Mouse (Mus musculus): ENCODE data around the gene Klk1b22. TPM values are rescaled to one million over a fixed set of nuclear protein-coding genes. Genes with fewer than 3 reads are reported as not detected.
"Not testable (repeated sequence)": the region's sequence is repeated elsewhere in the genome, so short reads cannot be mapped to it uniquely, and the experiment has no call there.

Gene Klk1b22
- not detected in 2 replicates for polyA plus RNA-seq (2015; fragmentation: Nextera tagmentation; extraction: Ambion mirVana)

DNA sequence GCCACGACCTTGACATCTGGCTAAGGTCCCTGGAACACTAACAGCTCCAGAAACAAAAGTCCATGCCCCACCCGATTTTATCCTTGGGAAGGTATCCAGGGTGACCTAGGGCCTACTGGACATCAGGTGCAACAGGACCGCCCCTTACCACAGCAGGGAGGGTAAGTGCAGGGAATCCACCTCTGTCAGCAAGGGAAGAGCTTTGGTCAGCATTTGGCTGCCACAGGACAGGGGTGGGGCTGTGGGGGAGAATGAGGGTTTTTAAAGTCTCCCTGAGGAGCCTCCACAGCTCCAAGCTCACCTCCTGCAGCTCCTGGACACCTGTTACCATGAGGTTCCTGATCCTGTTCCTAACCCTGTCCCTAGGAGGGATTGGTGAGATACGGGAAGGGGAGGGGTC, at the start of gene Klk1b22:
Klk1b22 (plus strand) TSS at position 301 of the 400 bp plus-strand sequence.
- Histone ChIP-seq H3K4me2 (replicated peaks; ENCODE audit: low read depth) (no peak within 1 kb of the TSS), H3K9me3 (ENCODE audit: control insufficient read depth) (no peaks in the 10 kb centered on the region), H3K27ac (ENCODE audit: low read depth, low read length) (no peak within 1 kb of the TSS), H3K36me3 (ENCODE audit: control insufficient read depth, insufficient read depth) (no peaks in the 10 kb centered on the region), H3K9ac (ENCODE audit: low read depth, low read length) (no peak within 1 kb of the TSS), H3K4me1 (replicated peaks; ENCODE audit: control insufficient read depth, insufficient read depth, low read length) (no peaks in the 10 kb centered on the region), H3K27me3 (replicated peaks; ENCODE audit: control insufficient read depth, insufficient read depth, low read length) (no peaks in the 10 kb centered on the region), H3K4me3 (ENCODE audit: low read depth, low read length) (no peak within 1 kb of the TSS)
- TF ChIP-seq CTCF (IDR thresholded peaks at IDR 0.05; ENCODE audit: low read depth), result no peak
- 63% methylated on average over 4 of the region's 4 CpGs for WGBS
- no peak for ATAC-seq

DNA sequence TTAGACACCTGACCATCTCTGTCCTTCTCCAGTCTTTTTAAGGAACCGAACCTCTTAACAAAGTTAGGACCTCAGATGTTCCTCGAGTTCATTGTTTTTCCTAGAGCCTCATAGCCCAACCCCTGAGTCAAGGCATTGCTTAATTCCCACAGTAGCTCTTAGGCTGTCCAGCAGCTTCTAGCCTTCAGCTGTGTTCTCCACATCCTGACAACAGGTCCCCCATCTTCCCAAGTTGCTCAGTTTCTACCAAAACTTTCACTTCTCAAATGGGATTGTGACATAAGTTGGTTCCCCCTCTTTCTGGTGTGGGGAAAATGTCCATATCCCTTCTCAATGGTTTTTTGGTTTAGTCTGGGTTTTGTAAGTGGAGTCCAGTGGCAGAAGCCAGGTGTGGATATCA, 40.4 kb upstream of the Klk1b22 start:
- Histone ChIP-seq H3K27ac (ENCODE audit: low read depth, low read length) (no peak overlapping the region), H3K36me3 (ENCODE audit: control insufficient read depth, insufficient read depth) (no peaks in the 10 kb centered on the region), H3K4me1 (replicated peaks; ENCODE audit: control insufficient read depth, insufficient read depth, low read length) (no peaks in the 10 kb centered on the region), H3K9ac (ENCODE audit: low read depth, low read length) (no peak overlapping the region), H3K4me2 (replicated peaks; ENCODE audit: low read depth) (no peak overlapping the region), H3K4me3 (ENCODE audit: low read depth, low read length) (no peak overlapping the region), H3K9me3 (ENCODE audit: control insufficient read depth) (no peaks in the 10 kb centered on the region), H3K27me3 (replicated peaks; ENCODE audit: control insufficient read depth, insufficient read depth, low read length) (no peaks in the 10 kb centered on the region)
- WGBS, result 85% methylated on average over 2 of the region's 2 CpGs
- no peak for TF ChIP-seq CTCF (IDR thresholded peaks at IDR 0.05; ENCODE audit: low read depth)
- ATAC-seq, result no peak

DNA sequence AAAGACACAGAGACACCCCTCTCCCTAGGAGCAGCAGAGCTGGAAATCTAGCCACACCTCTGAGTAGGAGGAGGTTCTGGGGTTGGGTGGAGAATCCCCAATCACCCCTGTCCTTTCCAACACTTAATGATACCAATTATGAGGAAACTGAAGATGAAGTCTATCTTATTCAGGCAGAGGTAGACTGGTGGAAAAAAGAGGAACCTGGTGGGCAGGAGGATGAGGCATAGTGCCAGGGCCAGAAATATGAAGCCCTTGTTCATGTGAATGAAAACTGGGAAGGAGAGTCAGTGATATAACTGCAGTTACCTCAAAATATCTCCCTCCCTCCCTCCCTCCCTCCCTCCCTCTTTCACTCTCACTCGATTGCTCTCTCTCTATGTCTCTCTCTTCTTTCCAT, 34.8 kb upstream of the Klk1b22 start:
- Histone ChIP-seq H3K27me3 (replicated peaks; ENCODE audit: control insufficient read depth, insufficient read depth, low read length) (no peaks in the 10 kb centered on the region), H3K27ac (ENCODE audit: low read depth, low read length) (no peak overlapping the region), H3K4me1 (replicated peaks; ENCODE audit: control insufficient read depth, insufficient read depth, low read length) (no peaks in the 10 kb centered on the region), H3K9me3 (ENCODE audit: control insufficient read depth) (no peaks in the 10 kb centered on the region), H3K9ac (ENCODE audit: low read depth, low read length) (no peak overlapping the region), H3K4me3 (ENCODE audit: low read depth, low read length) (no peak overlapping the region), H3K4me2 (replicated peaks; ENCODE audit: low read depth) (no peak overlapping the region), H3K36me3 (ENCODE audit: control insufficient read depth, insufficient read depth) (no peaks in the 10 kb centered on the region)
- TF ChIP-seq CTCF (IDR thresholded peaks at IDR 0.05; ENCODE audit: low read depth), result no peak
- 83% methylated on average over 1 of the region's 1 CpGs for WGBS
- ATAC-seq, result no peak

DNA sequence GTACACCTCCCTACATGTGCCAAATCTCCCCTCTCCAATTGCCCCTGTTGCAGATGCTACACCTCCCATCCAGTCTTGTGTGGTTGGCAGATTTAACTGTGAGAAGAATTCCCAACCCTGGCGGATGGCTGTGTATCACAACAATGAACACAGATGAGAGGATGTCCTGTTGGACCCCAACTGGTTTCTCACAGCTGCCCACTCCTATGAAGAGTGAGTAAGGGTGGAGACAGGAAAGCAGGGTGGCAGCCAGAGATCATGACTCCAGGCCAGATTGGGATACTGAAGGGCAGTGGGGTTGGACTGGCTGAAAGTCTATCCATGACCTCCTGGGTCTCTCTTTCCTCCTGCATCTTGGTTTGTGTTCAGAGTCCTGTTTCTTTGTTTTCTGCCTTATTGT, 16.4 kb upstream of the Klk1b22 start:
- 89% methylated on average over 1 of the region's 1 CpGs for WGBS
- no peak overlapping the region for H3K4me2 ChIP-seq (replicated peaks; ENCODE audit: low read depth)
- TF ChIP-seq CTCF (IDR thresholded peaks at IDR 0.05; ENCODE audit: low read depth), result no peak
- H3K4me1 ChIP-seq (replicated peaks; ENCODE audit: control insufficient read depth, insufficient read depth, low read length), result no peaks in the 10 kb centered on the region
- H3K4me3 ChIP-seq (ENCODE audit: low read depth, low read length), result no peak overlapping the region
- no peak overlapping the region for H3K9ac ChIP-seq (ENCODE audit: low read depth, low read length)
- H3K27ac ChIP-seq (ENCODE audit: low read depth, low read length), result no peak overlapping the region
- no peaks in the 10 kb centered on the region for H3K9me3 ChIP-seq (ENCODE audit: control insufficient read depth)
- no peak for ATAC-seq
- H3K36me3 ChIP-seq (ENCODE audit: control insufficient read depth, insufficient read depth), result no peaks in the 10 kb centered on the region
- H3K27me3 ChIP-seq (replicated peaks; ENCODE audit: control insufficient read depth, insufficient read depth, low read length), result no peaks in the 10 kb centered on the region

DNA sequence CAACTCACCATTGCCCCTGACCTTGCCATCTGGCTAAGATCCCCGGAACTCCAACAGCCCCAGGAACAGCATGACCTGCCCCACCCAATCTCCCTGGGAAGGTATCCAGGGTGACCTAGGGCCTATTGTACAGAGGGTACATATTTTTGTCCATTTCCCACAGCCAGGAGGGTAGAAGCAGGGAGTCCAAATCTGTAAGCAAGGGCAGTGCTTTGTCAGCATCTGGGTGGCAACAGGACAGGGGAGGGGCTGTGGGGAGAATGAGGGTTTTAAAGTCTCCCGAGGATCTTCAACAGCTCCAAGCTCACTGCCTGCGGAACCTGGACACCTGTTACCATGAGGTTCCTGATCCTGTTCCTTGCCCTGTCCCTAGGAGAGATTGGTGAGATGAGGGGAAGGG, 10.4 kb upstream of the Klk1b22 start, which contains the start of gene Klk1b21:
Klk1b21 (plus strand) TSS at position 301 of the 400 bp plus-strand sequence.
- not testable (repeated sequence) for H3K9me3 ChIP-seq (ENCODE audit: control insufficient read depth); H3K4me2 ChIP-seq (replicated peaks; ENCODE audit: low read depth); H3K4me1 ChIP-seq (replicated peaks; ENCODE audit: control insufficient read depth, insufficient read depth, low read length); ATAC-seq; H3K27me3 ChIP-seq (replicated peaks; ENCODE audit: control insufficient read depth, insufficient read depth, low read length); H3K36me3 ChIP-seq (ENCODE audit: control insufficient read depth, insufficient read depth); H3K4me3 ChIP-seq (ENCODE audit: low read depth, low read length); H3K27ac ChIP-seq (ENCODE audit: low read depth, low read length); H3K9ac ChIP-seq (ENCODE audit: low read depth, low read length)
- 68% methylated on average over 3 of the region's 3 CpGs for WGBS

DNA sequence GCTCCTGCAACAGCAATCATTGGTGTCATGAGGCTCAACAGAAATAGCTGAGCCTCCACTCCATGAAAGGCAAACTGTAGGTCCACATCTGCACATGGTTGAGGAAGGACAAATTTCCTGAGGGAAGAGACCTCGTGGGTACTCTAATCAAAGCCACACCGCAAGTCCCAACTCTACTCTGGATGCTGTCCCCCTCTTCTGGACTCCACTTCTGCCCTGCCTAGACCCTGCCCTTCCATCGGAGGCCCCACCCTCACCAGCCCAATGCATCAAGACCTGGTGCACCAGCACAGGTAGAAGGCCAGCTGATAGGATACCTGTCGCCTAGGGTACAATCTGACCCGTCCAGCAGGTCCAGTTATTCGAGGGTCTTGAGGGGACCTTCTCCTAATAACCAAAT, 11.0 kb downstream of the Klk1b22 start:
- H3K36me3 ChIP-seq (ENCODE audit: control insufficient read depth, insufficient read depth), result no peaks in the 10 kb centered on the region
- H3K9ac ChIP-seq (ENCODE audit: low read depth, low read length), result no peak overlapping the region
- H3K27me3 ChIP-seq (replicated peaks; ENCODE audit: control insufficient read depth, insufficient read depth, low read length), result no peaks in the 10 kb centered on the region
- H3K9me3 ChIP-seq (ENCODE audit: control insufficient read depth), result no peaks in the 10 kb centered on the region
- 87% methylated on average over 6 of the region's 6 CpGs for WGBS
- no peak overlapping the region for H3K27ac ChIP-seq (ENCODE audit: low read depth, low read length)
- ATAC-seq, result no peak
- no peak overlapping the region for H3K4me3 ChIP-seq (ENCODE audit: low read depth, low read length)
- H3K4me2 ChIP-seq (replicated peaks; ENCODE audit: low read depth), result no peak overlapping the region
- no peaks in the 10 kb centered on the region for H3K4me1 ChIP-seq (replicated peaks; ENCODE audit: control insufficient read depth, insufficient read depth, low read length)
- TF ChIP-seq CTCF (IDR thresholded peaks at IDR 0.05; ENCODE audit: low read depth), result no peak

DNA sequence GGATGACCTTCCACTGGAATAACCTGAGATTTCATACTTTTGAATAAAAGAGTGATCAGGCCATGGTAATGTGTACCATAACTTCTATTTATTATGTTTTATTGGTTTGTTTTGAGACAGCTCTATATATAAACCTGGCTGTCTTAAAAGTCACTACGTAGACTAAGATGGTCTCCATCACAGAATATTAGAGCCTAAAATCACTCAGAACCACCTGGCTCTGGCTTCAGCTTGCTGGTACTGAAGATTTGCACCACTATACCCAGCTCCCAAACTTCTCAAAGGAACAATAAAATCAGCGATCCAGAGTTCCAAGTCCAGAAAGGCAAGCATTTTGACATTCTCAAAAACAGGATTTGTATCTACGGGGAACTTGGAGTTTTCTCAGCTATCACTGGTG, 24.0 kb downstream of the Klk1b22 start, which contains the start of gene Klk1b16:
Klk1b16 (plus strand) TSS at position 301 of the 400 bp plus-strand sequence.
- Histone ChIP-seq H3K27ac (ENCODE audit: low read depth, low read length) (no peak within 1 kb of the TSS), H3K4me2 (replicated peaks; ENCODE audit: low read depth) (no peak within 1 kb of the TSS), H3K4me3 (ENCODE audit: low read depth, low read length) (no peak within 1 kb of the TSS), H3K9ac (ENCODE audit: low read depth, low read length) (no peak within 1 kb of the TSS), H3K9me3 (ENCODE audit: control insufficient read depth) (no peaks in the 10 kb centered on the region), H3K36me3 (ENCODE audit: control insufficient read depth, insufficient read depth) (no peaks in the 10 kb centered on the region), H3K27me3 (replicated peaks; ENCODE audit: control insufficient read depth, insufficient read depth, low read length) (no peaks in the 10 kb centered on the region), H3K4me1 (replicated peaks; ENCODE audit: control insufficient read depth, insufficient read depth, low read length) (no peaks in the 10 kb centered on the region)
- TF ChIP-seq CTCF (IDR thresholded peaks at IDR 0.05; ENCODE audit: low read depth), result no peak
- no peak for ATAC-seq
- WGBS, result 90% methylated on average over 3 of the region's 3 CpGs

Other genes with a start within 250 kb of the Klk1b22 start
- gene Klk4, start 231.5 kb upstream of the Klk1b22 start, polyA plus RNA-seq (2015; fragmentation: Nextera tagmentation; extraction: Ambion mirVana), result not detected in 2 replicates
- not detected in 2 replicates for gene Klk15, start 178.9 kb upstream of the Klk1b22 start, polyA plus RNA-seq (2015; fragmentation: Nextera tagmentation; extraction: Ambion mirVana)
- gene Klk1b8, start 162.0 kb upstream of the Klk1b22 start, polyA plus RNA-seq (2015; fragmentation: Nextera tagmentation; extraction: Ambion mirVana), result not detected in 2 replicates
- not detected in 2 replicates for gene Klk1b1, start 145.9 kb upstream of the Klk1b22 start, polyA plus RNA-seq (2015; fragmentation: Nextera tagmentation; extraction: Ambion mirVana)
- gene Klk1b9, start 136.6 kb upstream of the Klk1b22 start, polyA plus RNA-seq (2015; fragmentation: Nextera tagmentation; extraction: Ambion mirVana), result not detected in 2 replicates
- gene Klk1b11, start 116.8 kb upstream of the Klk1b22 start, polyA plus RNA-seq (2015; fragmentation: Nextera tagmentation; extraction: Ambion mirVana), result not detected in 2 replicates
- gene Klk1b26, start 100.5 kb upstream of the Klk1b22 start, polyA plus RNA-seq (2015; fragmentation: Nextera tagmentation; extraction: Ambion mirVana), result not detected in 2 replicates
- not detected in 2 replicates for gene Klk1b27, start 60.4 kb upstream of the Klk1b22 start, polyA plus RNA-seq (2015; fragmentation: Nextera tagmentation; extraction: Ambion mirVana)
- gene Klk1b21, start 10.3 kb upstream of the Klk1b22 start, polyA plus RNA-seq (2015; fragmentation: Nextera tagmentation; extraction: Ambion mirVana), result not detected in 2 replicates
- gene Klk1b16, start 24.1 kb downstream of the Klk1b22 start, polyA plus RNA-seq (2015; fragmentation: Nextera tagmentation; extraction: Ambion mirVana), result not detected in 2 replicates
- not detected in 2 replicates for gene Klk1b24, start 75.6 kb downstream of the Klk1b22 start, polyA plus RNA-seq (2015; fragmentation: Nextera tagmentation; extraction: Ambion mirVana)
- not detected in 2 replicates for gene Klk1b3, start 85.5 kb downstream of the Klk1b22 start, polyA plus RNA-seq (2015; fragmentation: Nextera tagmentation; extraction: Ambion mirVana)
- gene Klk1b4, start 94.8 kb downstream of the Klk1b22 start, polyA plus RNA-seq (2015; fragmentation: Nextera tagmentation; extraction: Ambion mirVana), result not detected in 2 replicates
- gene Klk1b5, start 103.3 kb downstream of the Klk1b22 start, polyA plus RNA-seq (2015; fragmentation: Nextera tagmentation; extraction: Ambion mirVana), result not detected in 2 replicates
- 23.0 and 35.6 TPM in 2 replicates for gene Klk1, start 112.7 kb downstream of the Klk1b22 start, polyA plus RNA-seq (2015; fragmentation: Nextera tagmentation; extraction: Ambion mirVana)
- not detected in 2 replicates for gene Gm36864, start 123.5 kb downstream of the Klk1b22 start, polyA plus RNA-seq (2015; fragmentation: Nextera tagmentation; extraction: Ambion mirVana)
- gene 1700028J19Rik, start 134.0 kb downstream of the Klk1b22 start, polyA plus RNA-seq (2015; fragmentation: Nextera tagmentation; extraction: Ambion mirVana), result 0.65 and 1.1 TPM in 2 replicates
- gene 2410002F23Rik, start 134.0 kb downstream of the Klk1b22 start, polyA plus RNA-seq (2015; fragmentation: Nextera tagmentation; extraction: Ambion mirVana), result 40.3 and 42.3 TPM in 2 replicates
- not detected in 2 replicates for gene Acp4, start 144.7 kb downstream of the Klk1b22 start, polyA plus RNA-seq (2015; fragmentation: Nextera tagmentation; extraction: Ambion mirVana)
- not detected in 2 replicates for gene Gm15517, start 148.8 kb downstream of the Klk1b22 start, polyA plus RNA-seq (2015; fragmentation: Nextera tagmentation; extraction: Ambion mirVana)
- 3.5 and 3.8 TPM in 2 replicates for gene Clec11a, start 194.2 kb downstream of the Klk1b22 start, polyA plus RNA-seq (2015; fragmentation: Nextera tagmentation; extraction: Ambion mirVana)
- gene Shank1, start 197.6 kb downstream of the Klk1b22 start, polyA plus RNA-seq (2015; fragmentation: Nextera tagmentation; extraction: Ambion mirVana), result 0.39 and 0.44 TPM in 2 replicates